Mouse (Mus musculus): Measurements from ENCODE around the gene Cog7. TPM values are rescaled to one million over a fixed set of nuclear protein-coding genes. Genes with fewer than 3 reads are reported as not detected.

Gene Cog7
- polyA plus RNA-seq (2015; fragmentation: Nextera tagmentation; extraction: Ambion mirVana), result 18.0 and 21.8 TPM in 2 replicates

DNA sequence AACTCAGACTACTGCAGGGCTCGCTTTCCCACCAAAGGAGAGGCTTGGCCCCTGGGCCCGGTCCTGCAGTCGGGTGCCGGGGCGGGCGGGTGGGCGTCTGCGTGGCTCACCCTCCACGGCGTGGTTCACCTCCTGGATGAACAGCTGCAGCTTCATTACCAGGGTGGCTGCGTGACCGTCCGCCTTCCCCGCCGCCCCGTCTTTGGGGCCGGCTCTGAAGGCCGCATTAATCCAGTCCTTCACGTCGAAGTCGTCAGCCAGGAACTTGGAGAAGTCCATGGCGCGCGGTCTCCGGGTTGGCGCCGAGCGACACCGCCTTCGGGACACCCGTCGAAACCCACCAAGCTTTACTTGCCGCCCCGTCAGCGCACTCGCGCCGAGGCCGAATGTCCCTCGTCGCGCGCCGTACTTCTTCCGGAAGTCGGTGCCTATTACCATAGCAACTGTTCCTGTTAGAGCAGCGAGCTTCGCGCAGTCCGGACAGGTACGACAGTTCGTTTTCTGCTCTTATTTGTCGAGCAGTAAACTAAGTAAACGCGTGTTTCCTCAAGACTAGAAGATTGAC, at the start of gene Cog7:
Gene Cog7, minus strand, starts transcription at position 405 of the 565 bp plus-strand sequence.
- peak; percentile 93 for ATAC-seq
- WGBS, result under 1% methylated on average over 55 of the region's 55 CpGs
- Histone ChIP-seq H3K9ac (peak within 1 kb of the TSS; percentile 80), H3K4me2 (replicated peaks) (peak within 1 kb of the TSS; percentile 67), H3K27me3 (replicated peaks) (no peaks in the 10 kb centered on the region), H3K9me3 (no peaks in the 10 kb centered on the region), H3K4me1 (replicated peaks) (no peaks in the 10 kb centered on the region), H3K4me3 (replicated peaks) (peak within 1 kb of the TSS; percentile 79), H3K36me3 (0 out of 2 replicates have a peak, but pooled peaks cover 4% of the 10 kb centered on the region), H3K27ac (no peak within 1 kb of the TSS)

DNA sequence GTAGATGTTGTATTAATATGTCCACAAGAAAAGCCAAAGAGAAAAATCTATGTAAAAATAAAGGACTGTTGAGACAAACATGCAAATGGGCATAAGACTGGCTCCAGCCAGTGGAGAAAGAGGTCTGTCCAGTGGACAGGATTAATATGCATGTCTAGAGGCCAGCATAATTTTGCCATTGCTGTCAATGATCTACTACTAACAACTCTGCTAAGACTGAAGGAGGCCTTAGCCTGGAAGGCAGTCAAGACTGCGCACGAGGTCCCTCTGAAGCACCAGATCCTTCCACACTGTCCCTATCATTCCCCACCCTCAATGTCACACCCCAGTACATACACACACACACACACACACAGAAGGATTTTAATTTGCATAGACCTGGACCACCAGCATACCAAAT, 40.6 kb upstream of the Cog7 start:
- Histone ChIP-seq H3K27ac (no peak overlapping the region), H3K4me1 (replicated peaks) (peaks cover 23% of the 10 kb centered on the region), H3K36me3 (no peaks in the 10 kb centered on the region), H3K9me3 (no peaks in the 10 kb centered on the region), H3K9ac (no peak overlapping the region), H3K4me2 (replicated peaks) (no peak overlapping the region), H3K27me3 (replicated peaks) (no peaks in the 10 kb centered on the region), H3K4me3 (replicated peaks) (no peak overlapping the region)
- no peak for ATAC-seq
- WGBS, result 90% methylated on average over 2 of the region's 2 CpGs

- peak within 1 kb of the TSS; percentile 76 for H3K9ac ChIP-seq
- H3K27ac ChIP-seq, result peak within 1 kb of the TSS; percentile 87
- peaks cover 25% of the 10 kb centered on the region for H3K4me1 ChIP-seq (replicated peaks)
- no peaks in the 10 kb centered on the region for H3K27me3 ChIP-seq (replicated peaks)
- no peaks in the 10 kb centered on the region for H3K9me3 ChIP-seq
- ATAC-seq, result peak; percentile 87
- under 1% methylated on average over 50 of the region's 50 CpGs for WGBS
- H3K4me3 ChIP-seq (replicated peaks), result peak within 1 kb of the TSS; percentile 85
- peak within 1 kb of the TSS; percentile 77 for H3K4me2 ChIP-seq (replicated peaks)
- H3K36me3 ChIP-seq, result no peaks in the 10 kb centered on the region
These were observed 39.3 kb upstream of the Cog7 start, which contains the start of gene Gga2 for GRCm38 (mm10) chr7:122020667-122021354. Gene Gga2 (minus strand): TSS chr7:122021222.

DNA sequence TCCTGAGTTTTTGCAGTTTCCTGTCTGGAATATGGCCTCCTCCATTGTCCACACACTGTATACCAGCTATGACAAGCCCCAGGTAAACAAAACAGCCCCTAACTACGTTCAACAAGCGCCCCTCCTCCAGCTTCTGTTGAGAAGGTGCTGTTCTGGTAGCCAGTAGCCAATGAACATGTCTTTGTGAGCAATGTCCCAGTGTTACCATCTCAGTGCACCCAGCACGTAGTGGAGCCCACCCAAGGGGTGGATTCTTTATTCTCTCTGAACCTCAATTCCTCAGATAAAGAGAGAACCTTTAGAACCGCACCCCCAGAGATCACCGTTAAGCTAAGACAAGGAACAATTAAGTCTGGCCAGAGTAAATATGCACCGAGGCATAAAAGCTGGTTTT, 38.8 kb upstream of the Cog7 start:
- Histone ChIP-seq H3K27me3 (replicated peaks) (no peaks in the 10 kb centered on the region), H3K36me3 (no peaks in the 10 kb centered on the region), H3K9ac (peak overlapping the region; percentile 76), H3K27ac (peak overlapping the region; percentile 87), H3K4me1 (replicated peaks) (peaks cover 30% of the 10 kb centered on the region), H3K4me2 (replicated peaks) (peak overlapping the region; percentile 77), H3K9me3 (no peaks in the 10 kb centered on the region), H3K4me3 (replicated peaks) (peak overlapping the region; percentile 85)
- under 1% methylated on average over 6 of the region's 6 CpGs for WGBS
- peak; percentile 20 for ATAC-seq

- WGBS, result 79% methylated on average over 7 of the region's 7 CpGs
- Histone ChIP-seq H3K4me1 (replicated peaks) (peaks cover 38% of the 10 kb centered on the region), H3K9ac (no peak overlapping the region), H3K27ac (no peak overlapping the region), H3K4me3 (replicated peaks) (0 out of 2 replicates have a peak overlapping the region, but pooled peaks have one; percentile 3), H3K9me3 (no peaks in the 10 kb centered on the region), H3K4me2 (replicated peaks) (peak overlapping the region; percentile 77), H3K27me3 (replicated peaks) (no peaks in the 10 kb centered on the region), H3K36me3 (no peaks in the 10 kb centered on the region)
- no peak for ATAC-seq
These were observed 37.5 kb upstream of the Cog7 start for GRCm38 (mm10) chr7:122018978-122019377.

DNA sequence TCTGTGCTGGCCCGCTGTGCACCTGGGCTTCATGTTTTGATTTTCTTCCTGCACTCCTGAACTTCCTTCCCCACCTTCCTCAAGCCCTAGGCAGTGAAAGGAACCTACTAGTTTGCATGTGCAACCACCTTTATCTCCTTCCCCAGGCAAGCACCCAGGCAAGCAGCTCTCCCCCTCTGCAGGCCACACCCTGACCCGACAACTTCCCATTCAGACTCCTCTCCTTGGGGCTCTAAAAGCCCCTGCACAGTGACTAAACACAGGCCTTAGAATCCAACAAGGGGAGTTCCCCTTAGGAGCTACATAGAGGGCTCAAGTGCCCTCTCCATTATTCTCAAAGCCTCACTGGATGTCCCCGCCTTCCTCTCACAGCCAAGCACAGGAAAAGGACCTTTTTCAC, 36.7 kb upstream of the Cog7 start:
- Histone ChIP-seq H3K27me3 (replicated peaks) (no peaks in the 10 kb centered on the region), H3K36me3 (no peaks in the 10 kb centered on the region), H3K4me2 (replicated peaks) (peak overlapping the region; percentile 77), H3K4me1 (replicated peaks) (peaks cover 38% of the 10 kb centered on the region), H3K9ac (no peak overlapping the region), H3K9me3 (no peaks in the 10 kb centered on the region), H3K27ac (0 out of 2 replicates have a peak overlapping the region, but pooled peaks have one; percentile 32), H3K4me3 (replicated peaks) (0 out of 2 replicates have a peak overlapping the region, but pooled peaks have one; percentile 3)
- 47% methylated on average over 3 of the region's 3 CpGs for WGBS
- no peak for ATAC-seq

DNA sequence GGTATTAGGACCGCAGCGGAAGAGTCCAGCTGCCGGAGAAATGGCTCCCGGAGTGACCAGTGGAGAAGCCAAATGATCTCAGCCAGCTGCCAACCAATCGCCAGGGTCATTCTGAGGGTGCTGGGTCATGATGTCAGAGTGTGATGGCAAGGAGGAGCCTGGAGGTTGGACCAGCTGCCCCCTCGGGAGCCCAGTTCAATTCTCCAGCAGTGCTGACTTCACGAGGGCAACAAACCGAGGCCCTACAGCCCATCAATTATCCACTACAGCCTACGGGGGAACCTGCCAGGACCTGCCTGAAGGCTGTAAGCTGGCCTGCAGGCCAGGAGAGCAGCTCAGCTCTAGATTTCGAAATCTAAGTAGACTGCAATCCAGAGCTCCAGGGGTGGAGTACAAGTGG, 34.2 kb upstream of the Cog7 start:
- 35% methylated on average over 10 of the region's 10 CpGs for WGBS
- no peak overlapping the region for H3K4me3 ChIP-seq (replicated peaks)
- H3K27me3 ChIP-seq (replicated peaks), result no peaks in the 10 kb centered on the region
- H3K9ac ChIP-seq, result no peak overlapping the region
- peak overlapping the region; percentile 68 for H3K27ac ChIP-seq
- peaks cover 38% of the 10 kb centered on the region for H3K4me1 ChIP-seq (replicated peaks)
- no peak for ATAC-seq
- H3K9me3 ChIP-seq, result no peaks in the 10 kb centered on the region
- peaks cover 14% of the 10 kb centered on the region for H3K36me3 ChIP-seq
- peak overlapping the region; percentile 22 for H3K4me2 ChIP-seq (replicated peaks)

DNA sequence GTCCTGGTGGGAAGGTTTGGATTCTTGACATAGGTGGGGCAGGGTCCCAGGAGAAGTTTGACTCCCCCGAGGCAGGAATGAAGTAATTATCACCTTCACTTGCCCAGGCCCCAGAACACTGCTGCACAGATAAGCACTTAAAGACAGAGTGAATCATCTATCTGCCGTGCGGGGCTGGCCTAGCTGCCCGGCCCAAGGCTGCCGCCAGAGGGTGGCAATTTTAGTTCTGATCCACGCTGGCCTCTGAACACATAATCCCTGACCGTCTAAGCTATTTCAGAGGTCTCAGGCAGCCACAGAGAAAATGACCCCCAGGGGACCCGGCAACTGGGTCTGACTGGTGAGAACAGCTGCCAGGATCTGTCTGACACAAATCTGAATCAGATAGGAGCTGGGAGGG, 33.6 kb upstream of the Cog7 start:
- 26% methylated on average over 8 of the region's 8 CpGs for WGBS
- H3K27me3 ChIP-seq (replicated peaks), result no peaks in the 10 kb centered on the region
- H3K27ac ChIP-seq, result peak overlapping the region; percentile 68
- peaks cover 36% of the 10 kb centered on the region for H3K4me1 ChIP-seq (replicated peaks)
- peak; percentile 54; the same call in 1 of the 2 replicates for ATAC-seq
- H3K4me2 ChIP-seq (replicated peaks), result peak overlapping the region; percentile 22
- H3K9ac ChIP-seq, result no peak overlapping the region; the same call in 1 of the 2 replicates
- H3K9me3 ChIP-seq, result no peaks in the 10 kb centered on the region
- H3K36me3 ChIP-seq, result peaks cover 20% of the 10 kb centered on the region
- no peak overlapping the region for H3K4me3 ChIP-seq (replicated peaks)

GRCm38 (mm10) chr7:122012949-122013348, 31.4 kb upstream of the Cog7 start:
- H3K4me2 ChIP-seq (replicated peaks), result no peak overlapping the region
- H3K27me3 ChIP-seq (replicated peaks), result no peaks in the 10 kb centered on the region
- ATAC-seq, result peak; percentile 79
- H3K27ac ChIP-seq, result no peak overlapping the region
- no peak overlapping the region for H3K4me3 ChIP-seq (replicated peaks)
- H3K9ac ChIP-seq, result no peak overlapping the region
- H3K9me3 ChIP-seq, result no peaks in the 10 kb centered on the region
- H3K36me3 ChIP-seq, result peaks cover 31% of the 10 kb centered on the region
- H3K4me1 ChIP-seq (replicated peaks), result peaks cover 17% of the 10 kb centered on the region
- WGBS, result 73% methylated on average over 10 of the region's 10 CpGs

- H3K9me3 ChIP-seq, result no peaks in the 10 kb centered on the region
- H3K4me2 ChIP-seq (replicated peaks), result no peak overlapping the region
- no peaks in the 10 kb centered on the region for H3K27me3 ChIP-seq (replicated peaks)
- peaks cover 34% of the 10 kb centered on the region for H3K36me3 ChIP-seq
- H3K4me3 ChIP-seq (replicated peaks), result no peak overlapping the region
- peaks cover 16% of the 10 kb centered on the region for H3K4me1 ChIP-seq (replicated peaks)
- no peak overlapping the region for H3K9ac ChIP-seq
- ATAC-seq, result no peak
- 91% methylated on average over 4 of the region's 4 CpGs for WGBS
- no peak overlapping the region; the same call in 1 of the 2 replicates for H3K27ac ChIP-seq
These were observed 30.9 kb upstream of the Cog7 start for GRCm38 (mm10) chr7:122012370-122012769.

- no peak for ATAC-seq
- H3K4me1 ChIP-seq (replicated peaks), result no peaks in the 10 kb centered on the region
- H3K27ac ChIP-seq, result no peak overlapping the region
- H3K9ac ChIP-seq, result no peak overlapping the region
- H3K4me3 ChIP-seq (replicated peaks), result no peak overlapping the region
- no peaks in the 10 kb centered on the region for H3K9me3 ChIP-seq
- 75% methylated on average over 7 of the region's 8 CpGs for WGBS
- H3K4me2 ChIP-seq (replicated peaks), result no peak overlapping the region
- H3K36me3 ChIP-seq, result peaks cover 52% of the 10 kb centered on the region
- no peaks in the 10 kb centered on the region for H3K27me3 ChIP-seq (replicated peaks)
These were observed 18.9 kb upstream of the Cog7 start for GRCm38 (mm10) chr7:122000396-122000795.

GRCm38 (mm10) chr7:121995961-121996360, 14.4 kb upstream of the Cog7 start:
- Histone ChIP-seq H3K36me3 (peaks cover 57% of the 10 kb centered on the region), H3K4me3 (replicated peaks) (no peak overlapping the region), H3K4me2 (replicated peaks) (no peak overlapping the region), H3K9me3 (no peaks in the 10 kb centered on the region), H3K27ac (no peak overlapping the region), H3K4me1 (replicated peaks) (no peaks in the 10 kb centered on the region), H3K9ac (no peak overlapping the region), H3K27me3 (replicated peaks) (no peaks in the 10 kb centered on the region)
- WGBS, result 90% methylated on average over 5 of the region's 5 CpGs
- no peak for ATAC-seq
